Mouse (Mus musculus) cerebellum, adult 8-10 months (tissue): ENCODE data around the gene Susd6.

Experiments used
- DNase-seq: peaks from one replicate; pipeline ENCODE4 v3.0.0; 2022

Susd6 gene

GRCm38 (mm10) chr12:80789849-80790694, at the start of gene Susd6:
Gene Susd6, plus strand, starts transcription at chr12:80790510.
- DNase-seq: peak; percentile 98

- no peak for DNase-seq
These were observed 45.7 kb upstream of the Susd6 start for GRCm38 (mm10) chr12:80744614-80745013.

GRCm38 (mm10) chr12:80746031-80746813, 44.1 kb upstream of the Susd6 start:
- no peak for DNase-seq

- DNase-seq: no peak
These were observed 38.8 kb upstream of the Susd6 start for GRCm38 (mm10) chr12:80751556-80751955.

GRCm38 (mm10) chr12:80757751-80758558, 32.4 kb upstream of the Susd6 start:
- DNase-seq: peak; percentile 39

GRCm38 (mm10) chr12:80758559-80759386, 31.5 kb upstream of the Susd6 start:
- no peak for DNase-seq

GRCm38 (mm10) chr12:80759387-80759712, 31.0 kb upstream of the Susd6 start:
- DNase-seq: peak; percentile 24

- peak; percentile 52 for DNase-seq
These were observed 30.5 kb upstream of the Susd6 start for GRCm38 (mm10) chr12:80759713-80760395.

GRCm38 (mm10) chr12:80760396-80760801, 29.9 kb upstream of the Susd6 start, which contains the start of gene Ccdc177:
Gene Ccdc177, minus strand, starts transcription at chr12:80760687.
- DNase-seq: peak; percentile 91

GRCm38 (mm10) chr12:80762982-80763381, 27.3 kb upstream of the Susd6 start:
- DNase-seq: no peak

- no peak for DNase-seq
These were observed 26.2 kb upstream of the Susd6 start for GRCm38 (mm10) chr12:80764116-80764515.

- DNase-seq: peak; percentile 83
These were observed 20.6 kb upstream of the Susd6 start for GRCm38 (mm10) chr12:80769697-80770096.

- DNase-seq: no peak
These were observed 15.5 kb upstream of the Susd6 start for GRCm38 (mm10) chr12:80774786-80775185.

GRCm38 (mm10) chr12:80776046-80776634, 14.2 kb upstream of the Susd6 start:
- no peak for DNase-seq

GRCm38 (mm10) chr12:80778188-80778936, 11.9 kb upstream of the Susd6 start:
- DNase-seq: no peak

- no peak for DNase-seq
These were observed 10.6 kb upstream of the Susd6 start for GRCm38 (mm10) chr12:80779760-80780159.

GRCm38 (mm10) chr12:80782190-80782589, 8.1 kb upstream of the Susd6 start:
- no peak for DNase-seq

- no peak for DNase-seq
These were observed 7.4 kb upstream of the Susd6 start for GRCm38 (mm10) chr12:80782892-80783291.

- DNase-seq: peak; percentile 92
These were observed 6.4 kb upstream of the Susd6 start for GRCm38 (mm10) chr12:80783889-80784288.

GRCm38 (mm10) chr12:80785005-80785404, 5.3 kb upstream of the Susd6 start:
- DNase-seq: no peak
